Mouse (Mus musculus): ENCODE data around the gene Cdk5r2.

DNA sequence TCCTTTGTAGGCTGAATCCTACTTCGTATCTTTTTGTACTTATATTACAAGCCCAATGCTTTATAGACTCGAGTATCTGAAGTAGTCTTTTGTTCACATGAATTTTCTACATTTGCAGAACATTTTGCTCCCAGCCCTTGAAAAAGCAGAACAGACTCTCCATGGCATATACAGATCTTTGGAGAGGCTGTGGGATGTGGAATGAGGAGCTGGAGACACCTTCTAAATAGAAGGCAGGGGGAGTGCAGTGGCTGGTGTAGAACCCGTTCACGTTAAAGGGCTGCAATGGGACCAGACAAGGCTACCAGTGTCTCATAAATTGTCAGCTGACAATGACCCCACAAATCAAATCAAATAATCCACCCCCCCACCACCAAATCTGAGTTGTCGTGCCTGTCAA lies 5.8 kb upstream of the Cdk5r2 start:
- TF ChIP-seq GATA1 (IDR thresholded peaks at IDR 0.05; ENCODE audit: low read length) (no peak), TAL1 (IDR thresholded peaks at IDR 0.05; ENCODE audit: low read length) (no peak)

Data from erythroblast, embryonic 14.5 days (primary cell).